Mouse (Mus musculus): ENCODE data around the gene Gm20869.
"Not testable (repeated sequence)": the region's sequence is repeated elsewhere in the genome, so short reads cannot be mapped to it uniquely, and the experiment has no call there.

DNA sequence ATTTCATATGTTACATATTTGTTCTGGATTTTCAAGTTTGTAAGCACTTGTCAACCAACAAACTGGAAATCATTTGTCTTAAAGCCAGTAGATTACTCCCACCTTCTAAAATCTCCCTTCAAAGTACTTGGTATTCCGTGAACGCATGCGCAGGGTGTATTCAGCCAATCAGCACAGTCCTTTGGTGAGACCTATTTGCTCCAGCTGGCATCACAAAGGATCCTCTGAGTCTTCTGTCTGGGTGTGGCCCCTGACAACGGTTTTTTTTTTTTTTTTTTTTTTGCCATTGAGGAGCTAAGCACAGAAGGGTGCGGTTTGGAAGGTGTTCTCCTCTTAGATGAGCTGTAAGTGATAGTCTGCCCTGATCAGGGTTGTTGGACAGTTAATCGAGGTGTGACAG, at the start of gene Gm20869:
- TF ChIP-seq FLI1 (IDR thresholded peaks at IDR 0.05; ENCODE audit: low read length); GATA1 (IDR thresholded peaks at IDR 0.05; ENCODE audit: borderline replicate concordance, low read length): not testable (repeated sequence)
